Comparison of ENCODE assay signal across 10 mouse cellular contexts in genomic region chr4:142052391-142053132, GRCm38 (mm10). TPM values are rescaled to one million over a fixed set of nuclear protein-coding genes. Genes with fewer than 3 reads are reported as not detected.
DNase-seq lines count a peak whose midpoint lies in the region; ATAC-seq and TF ChIP-seq lines count a peak whose summit lies in the region.
"Had no signal": no experiment of that assay in that cellular context is flagged by ENCODE, and none has a peak within 500 bp of the region (broad histone marks: within the 10 kb centered on the region; RNA-seq: fewer than 3 reads in every experiment).

No protein-coding gene starts in this region.

- peak overlapping the region; percentile 36; the same call in 1 of the 2 replicates for H3K4me2 ChIP-seq in embryonic facial prominence, embryonic 12.5 days (replicated peaks)
- H3K4me2 ChIP-seq in liver, embryonic 15.5 days = peak overlapping the region; percentile 20; the same call in 1 of the 2 replicates
- H3K4me2 ChIP-seq in midbrain, embryonic 11.5 days = no peak overlapping the region
- H3K4me2 ChIP-seq: heart, embryonic 15.5 days had no signal

- TF ChIP-seq CTCF in gastrocnemius, adult 2 months (IDR thresholded peaks at IDR 0.05) = no peak

- no peaks in the 10 kb centered on the region for H3K27me3 ChIP-seq in embryonic facial prominence, embryonic 12.5 days
- H3K27me3 ChIP-seq in liver, embryonic 15.5 days = no peaks in the 10 kb centered on the region
- no peaks in the 10 kb centered on the region for H3K27me3 ChIP-seq in midbrain, embryonic 11.5 days (ENCODE audit: control insufficient read depth, insufficient read depth, low read length)
- H3K27me3 ChIP-seq: heart, embryonic 15.5 days had no signal

- peak overlapping the region; percentile 28; the same call in 1 of the 2 replicates for H3K27ac ChIP-seq in gastrocnemius, adult 2 months
- no peak overlapping the region for H3K27ac ChIP-seq in embryonic facial prominence, embryonic 12.5 days
- H3K27ac ChIP-seq in liver, embryonic 15.5 days (replicated peaks) = peak overlapping the region; percentile 69
- H3K27ac ChIP-seq in midbrain, embryonic 11.5 days (ENCODE audit: low read depth, low read length) = no peak overlapping the region

- peaks cover 22% of the 10 kb centered on the region for H3K4me1 ChIP-seq in embryonic facial prominence, embryonic 12.5 days
- H3K4me1 ChIP-seq in liver, embryonic 15.5 days (replicated peaks) = peaks cover 78% of the 10 kb centered on the region
- H3K4me1 ChIP-seq in midbrain, embryonic 11.5 days (ENCODE audit: control insufficient read depth, insufficient read depth, low read length) = no peaks in the 10 kb centered on the region

- 39% methylated on average over 22 of the region's 22 CpGs for WGBS in embryonic facial prominence, embryonic 12.5 days
- WGBS in liver, embryonic 15.5 days (ENCODE audit: insufficient replicate concordance) = 31% methylated on average over 22 of the region's 22 CpGs
- 55% methylated on average over 22 of the region's 22 CpGs for WGBS in midbrain, embryonic 11.5 days

- H3K4me3 ChIP-seq in gastrocnemius, adult 2 months = no peak overlapping the region
- H3K4me3 ChIP-seq in embryonic facial prominence, embryonic 12.5 days = 0 out of 2 replicates have a peak overlapping the region, but pooled peaks have one; percentile 5
- no peak overlapping the region for H3K4me3 ChIP-seq in liver, embryonic 15.5 days (replicated peaks)
- no peak overlapping the region for H3K4me3 ChIP-seq in midbrain, embryonic 11.5 days (ENCODE audit: low read depth, low read length)
- H3K4me3 ChIP-seq: heart, embryonic 15.5 days had no signal

- ATAC-seq in embryonic facial prominence, embryonic 12.5 days (ENCODE audit: insufficient number of reproducible peaks, insufficient read depth, low FRiP score, low TSS enrichment) = no peak
- peak; percentile 57 for ATAC-seq in liver, embryonic 15.5 days (ENCODE audit: insufficient read depth)
- ATAC-seq in midbrain, embryonic 11.5 days (ENCODE audit: low FRiP score) = no peak

- intact Hi-C loops in gastrocnemius, adult 2 months (cut with DNase I) = no loop called here

- H3K9ac ChIP-seq in embryonic facial prominence, embryonic 12.5 days = no peak overlapping the region
- no peak overlapping the region for H3K9ac ChIP-seq in liver, embryonic 15.5 days
- H3K9ac ChIP-seq in midbrain, embryonic 11.5 days (ENCODE audit: low read length) = no peak overlapping the region
- H3K9ac ChIP-seq: heart, embryonic 15.5 days had no signal

- no peaks in the 10 kb centered on the region for H3K9me3 ChIP-seq in embryonic facial prominence, embryonic 12.5 days
- no peaks in the 10 kb centered on the region for H3K9me3 ChIP-seq in liver, embryonic 15.5 days (replicated peaks)
- H3K9me3 ChIP-seq in midbrain, embryonic 11.5 days (ENCODE audit: control insufficient read depth, low read length) = no peaks in the 10 kb centered on the region
- H3K9me3 ChIP-seq: heart, embryonic 15.5 days had no signal

- H3K36me3 ChIP-seq in embryonic facial prominence, embryonic 12.5 days = no peaks in the 10 kb centered on the region
- H3K36me3 ChIP-seq in liver, embryonic 15.5 days (replicated peaks) = no peaks in the 10 kb centered on the region
- no peaks in the 10 kb centered on the region for H3K36me3 ChIP-seq in midbrain, embryonic 11.5 days (ENCODE audit: control insufficient read depth, insufficient read depth, low read length)
- H3K36me3 ChIP-seq: heart, embryonic 15.5 days had no signal

- DNase-seq in gastrocnemius, adult 2 months = no peak
- DNase-seq in gastrocnemius, adult 18-20 months (ENCODE audit: low spot score) = no peak
- DNase-seq in kidney, postnatal 10 days = peak; percentile 85
- DNase-seq in midbrain, embryonic 11.5 days (ENCODE audit: low spot score, missing footprints) = no peak
- DNase-seq in thymus, postnatal 25 days = no peak
- no peak for DNase-seq in adrenal gland, adult 2 months
- DNase-seq: B cell, adult 2 months had no signal

RNA-seq across cellular contexts. Expression of gene Tmem51, which starts 31.5 kb away (rescaled TPM):
- total RNA-seq in gastrocnemius, adult 2 months (2021) = under 1 TPM; 0.66 to 0.75 TPM
- under 1 TPM; 0.48 to 0.88 TPM for total RNA-seq in gastrocnemius, adult 18-20 months (2021)
- 10.8 and 12.2 TPM in 2 replicates for polyA plus RNA-seq in embryonic facial prominence, embryonic 12.5 days (2016; fragmentation: Nextera tagmentation; extraction: Ambion mirVana)
- 16.2 and 17.6 TPM in 2 replicates for polyA plus RNA-seq in liver, embryonic 15.5 days (2015; fragmentation: Nextera tagmentation; extraction: Ambion mirVana)
- 11.1 and 12.3 TPM in 2 replicates for polyA plus RNA-seq in midbrain, embryonic 11.5 days (2014; fragmentation: Nextera tagmentation; extraction: Ambion mirVana)
- total RNA-seq in adrenal gland, adult 2 months (2021) = 1 to 10 TPM; 3.5 to 5.3 TPM
- polyA plus RNA-seq in adrenal gland, adult 2 months (2012; rRNA removed) = 9.9 and 10.0 TPM in 2 replicates

RNA-seq across cellular contexts. Expression of gene Fhad1, which starts 37.7 kb away (rescaled TPM):
- not detected for total RNA-seq in gastrocnemius, adult 2 months (2021)
- total RNA-seq in gastrocnemius, adult 18-20 months (2021) = not detected
- polyA plus RNA-seq in embryonic facial prominence, embryonic 12.5 days (2016; fragmentation: Nextera tagmentation; extraction: Ambion mirVana) = 1.9 and 2.2 TPM in 2 replicates
- polyA plus RNA-seq in liver, embryonic 15.5 days (2015; fragmentation: Nextera tagmentation; extraction: Ambion mirVana) = 0.24 TPM in 1 of 2 replicates, not detected in the other
- polyA plus RNA-seq in midbrain, embryonic 11.5 days (2014; fragmentation: Nextera tagmentation; extraction: Ambion mirVana) = 1.7 and 2.4 TPM in 2 replicates
- under 1 TPM; 0.43 to 0.79 TPM for total RNA-seq in adrenal gland, adult 2 months (2021)
- polyA plus RNA-seq in adrenal gland, adult 2 months (2012; rRNA removed) = 0.13 and 0.16 TPM in 2 replicates

Comparison
In these comparisons a context has a peak if more than half of its experiments do, and no peak if none do; other contexts are left out.
1. H3K27ac ChIP-seq: peak in gastrocnemius, adult 2 months (single experiment) and liver, embryonic 15.5 days (single experiment); none in embryonic facial prominence, embryonic 12.5 days (single experiment) and midbrain, embryonic 11.5 days (single experiment).